Mouse (Mus musculus) R1 (cell line): Measurements from ENCODE around the gene Gm29427.
"Not testable (repeated sequence)": the region's sequence is repeated elsewhere in the genome, so short reads cannot be mapped to it uniquely, and the experiment has no call there.

ENCODE experiments used
- DNase-seq: peaks from one replicate; pipeline ENCODE4 v3.0.0-alpha.2; 2018; ENCODE audit warnings: low read depth, low spot score

Gm29427 gene

GRCm38 (mm10) chr1:130678551-130678950, 37.0 kb downstream of the Gm29427 start:
- DNase-seq = no peak

GRCm38 (mm10) chr1:130663576-130663975, 52.0 kb downstream of the Gm29427 start:
- peak; percentile 15 for DNase-seq

- no peak for DNase-seq
Measured at GRCm38 (mm10) chr1:130661454-130661853, 54.1 kb downstream of the Gm29427 start, which contains the start of gene C4bp. C4bp (minus strand) TSS chr1:130661632.

- not testable (repeated sequence) for DNase-seq
Measured at GRCm38 (mm10) chr1:130659641-130660040, 56.0 kb downstream of the Gm29427 start.

GRCm38 (mm10) chr1:130644103-130644502, 71.5 kb downstream of the Gm29427 start:
- DNase-seq = peak; percentile 7

GRCm38 (mm10) chr1:130640967-130641366, 74.6 kb downstream of the Gm29427 start:
- no peak for DNase-seq

- peak; percentile 73 for DNase-seq
Measured at GRCm38 (mm10) chr1:130633761-130634410, 81.7 kb downstream of the Gm29427 start.

GRCm38 (mm10) chr1:130633316-130633715, 82.3 kb downstream of the Gm29427 start:
- no peak for DNase-seq

GRCm38 (mm10) chr1:130629521-130629920, 86.1 kb downstream of the Gm29427 start, which contains the start of gene Zp3r:
Zp3r (minus strand) TSS chr1:130629621.
- DNase-seq = no peak
